In genomic region chr11:109444600-109444999, GRCm38 (mm10) we compare ENCODE assay signal across 10 mouse cellular contexts. TPM values are rescaled to one million over a fixed set of nuclear protein-coding genes. Genes with fewer than 3 reads are reported as not detected.
DNase-seq lines count a peak whose midpoint lies in the region; ATAC-seq lines count a peak whose summit lies in the region.
"Had no signal": no experiment of that assay in that cellular context is flagged by ENCODE, and none has a peak within 500 bp of the region (broad histone marks: within the 10 kb centered on the region; RNA-seq: fewer than 3 reads in every experiment).

No protein-coding gene starts in this region.

- H3K9me3 ChIP-seq in kidney, embryonic 15.5 days (replicated peaks): no peaks in the 10 kb centered on the region
- no peaks in the 10 kb centered on the region for H3K9me3 ChIP-seq in liver, embryonic 11.5 days (ENCODE audit: control insufficient read depth, low read length)
- H3K9me3 ChIP-seq: liver, embryonic 15.5 days had no signal

- no peak overlapping the region for H3K4me2 ChIP-seq in kidney, embryonic 15.5 days
- no peak overlapping the region for H3K4me2 ChIP-seq in liver, embryonic 11.5 days
- H3K4me2 ChIP-seq: liver, embryonic 15.5 days had no signal

- peaks cover 12% of the 10 kb centered on the region for H3K4me1 ChIP-seq in kidney, embryonic 15.5 days
- H3K4me1 ChIP-seq in liver, embryonic 11.5 days (replicated peaks; ENCODE audit: control insufficient read depth, insufficient read depth, low read length): peaks cover 19% of the 10 kb centered on the region

- H3K36me3 ChIP-seq in kidney, embryonic 15.5 days: no peaks in the 10 kb centered on the region
- H3K36me3 ChIP-seq in liver, embryonic 11.5 days (ENCODE audit: control insufficient read depth, insufficient read depth, low read length): no peaks in the 10 kb centered on the region

- H3K4me3 ChIP-seq in kidney, embryonic 15.5 days (replicated peaks): no peak overlapping the region
- no peak overlapping the region for H3K4me3 ChIP-seq in liver, embryonic 11.5 days (ENCODE audit: low read depth, low read length)
- H3K4me3 ChIP-seq: liver, embryonic 15.5 days had no signal

- H3K9ac ChIP-seq in kidney, embryonic 15.5 days: no peak overlapping the region
- no peak overlapping the region for H3K9ac ChIP-seq in liver, embryonic 11.5 days (ENCODE audit: low read depth, low read length)
- H3K9ac ChIP-seq: liver, embryonic 15.5 days had no signal

- peak; percentile 38 for DNase-seq in adrenal gland, postnatal 10 days
- no peak for DNase-seq in adrenal gland, postnatal 4 days (ENCODE audit: low spot score in 2 of 2)
- peak; percentile 20 for DNase-seq in kidney, adult 18-20 months
- DNase-seq in R1 (ENCODE audit: low read depth, low spot score): peak; percentile 73
- DNase-seq in liver, embryonic 11.5 days (ENCODE audit: low spot score): no peak
- DNase-seq in frontal cortex, postnatal 36 days (ENCODE audit: low spot score in 2 of 2): no peak

- 67% methylated on average over 7 of the region's 7 CpGs for WGBS in kidney, embryonic 15.5 days
- 50% methylated on average over 7 of the region's 7 CpGs for whole genome bisulfite sequencing in liver, embryonic 11.5 days

- H3K27ac ChIP-seq in kidney, embryonic 15.5 days: no peak overlapping the region
- H3K27ac ChIP-seq in liver, embryonic 11.5 days (ENCODE audit: low read depth, low read length): no peak overlapping the region
- H3K27ac ChIP-seq: liver, embryonic 15.5 days had no signal

- H3K27me3 ChIP-seq in kidney, embryonic 15.5 days: no peaks in the 10 kb centered on the region
- no peaks in the 10 kb centered on the region for H3K27me3 ChIP-seq in liver, embryonic 11.5 days (replicated peaks; ENCODE audit: control insufficient read depth, insufficient read depth, low read length)

- no peak for ATAC-seq in kidney, embryonic 15.5 days (replicated peaks; ENCODE audit: low FRiP score)
- peak; percentile 21; the same call in 1 of the 2 replicates for ATAC-seq in liver, embryonic 11.5 days (replicated peaks; ENCODE audit: low FRiP score)
- ATAC-seq in monocyte, adult 5-6 weeks (replicated peaks; ENCODE audit: insufficient number of reproducible peaks, low FRiP score, low TSS enrichment, poor library complexity, severe bottlenecking): no peak

RNA-seq across cellular contexts. Expression of gene Amz2, which starts 18.9 kb away (rescaled TPM):
- 10 to 100 TPM; 38.1 to 48.5 TPM for total RNA-seq in adrenal gland, postnatal 10 days (2021)
- 10 to 100 TPM; 55.7 to 61.1 TPM for total RNA-seq in adrenal gland, postnatal 4 days (2021)
- polyA plus RNA-seq in kidney, embryonic 15.5 days (2015; fragmentation: Nextera tagmentation; extraction: Ambion mirVana): 37.1 and 44.6 TPM in 2 replicates
- polyA plus RNA-seq in liver, embryonic 11.5 days (2014; fragmentation: Nextera tagmentation; extraction: Ambion mirVana): 33.7 and 35.5 TPM in 2 replicates
- total RNA-seq in monocyte, adult 5-6 weeks (2017): 32.6 to 34.9 TPM (median 33.6 TPM) in 3 replicates

RNA-seq across cellular contexts. Expression of gene Arsg, which starts 28.6 kb away (rescaled TPM):
- 10 to 100 TPM; 10.6 to 14.2 TPM for total RNA-seq in adrenal gland, postnatal 10 days (2021)
- 10 to 100 TPM; 10.4 to 14.5 TPM for total RNA-seq in adrenal gland, postnatal 4 days (2021)
- 4.7 and 5.4 TPM in 2 replicates for polyA plus RNA-seq in kidney, embryonic 15.5 days (2015; fragmentation: Nextera tagmentation; extraction: Ambion mirVana)
- 5.8 and 6.2 TPM in 2 replicates for polyA plus RNA-seq in liver, embryonic 11.5 days (2014; fragmentation: Nextera tagmentation; extraction: Ambion mirVana)
- 0.96 to 2.5 TPM (median 1.1 TPM) in 3 replicates for total RNA-seq in monocyte, adult 5-6 weeks (2017)

RNA-seq across cellular contexts. Expression of gene Slc16a6, which starts 28.8 kb away (rescaled TPM):
- total RNA-seq in adrenal gland, postnatal 10 days (2021): 1 to 10 TPM; 2.7 to 3.9 TPM
- 1 to 10 TPM; 5.7 to 9.0 TPM for total RNA-seq in adrenal gland, postnatal 4 days (2021)
- 8.8 and 10.5 TPM in 2 replicates for polyA plus RNA-seq in kidney, embryonic 15.5 days (2015; fragmentation: Nextera tagmentation; extraction: Ambion mirVana)
- polyA plus RNA-seq in liver, embryonic 11.5 days (2014; fragmentation: Nextera tagmentation; extraction: Ambion mirVana): 52.2 and 58.7 TPM in 2 replicates
- total RNA-seq in monocyte, adult 5-6 weeks (2017): 9.1 to 20.3 TPM (median 11.3 TPM) in 3 replicates

RNA-seq across cellular contexts. Expression of gene 9930022D16Rik, which starts 30.9 kb away (rescaled TPM):
- total RNA-seq in adrenal gland, postnatal 10 days (2021): not detected
- not detected for total RNA-seq in adrenal gland, postnatal 4 days (2021)
- not detected in 2 replicates for polyA plus RNA-seq in kidney, embryonic 15.5 days (2015; fragmentation: Nextera tagmentation; extraction: Ambion mirVana)
- polyA plus RNA-seq in liver, embryonic 11.5 days (2014; fragmentation: Nextera tagmentation; extraction: Ambion mirVana): not detected in 2 replicates
- total RNA-seq in monocyte, adult 5-6 weeks (2017): 0.85 to 6.5 TPM (median 1.6 TPM) in 3 replicates
- polyA plus RNA-seq: C2C12; liver, embryonic 15.5 days had no signal

Comparison
In these comparisons a context has a peak if more than half of its experiments do, and no peak if none do; other contexts are left out.
1. DNase-seq: peak in adrenal gland, postnatal 10 days (single experiment), kidney, adult 18-20 months (single experiment) and R1 (single experiment); none in adrenal gland, postnatal 4 days (0 of 2), liver, embryonic 11.5 days (single experiment) and frontal cortex, postnatal 36 days (0 of 2).